Mouse (Mus musculus): ENCODE data around the gene Umad1. TPM values are rescaled to one million over a fixed set of nuclear protein-coding genes. Genes with fewer than 3 reads are reported as not detected.

Gene Umad1
- total and polyA plus RNA-seq, 3 experiments: 6.1 to 18.1 (median 7.0) TPM

DNA sequence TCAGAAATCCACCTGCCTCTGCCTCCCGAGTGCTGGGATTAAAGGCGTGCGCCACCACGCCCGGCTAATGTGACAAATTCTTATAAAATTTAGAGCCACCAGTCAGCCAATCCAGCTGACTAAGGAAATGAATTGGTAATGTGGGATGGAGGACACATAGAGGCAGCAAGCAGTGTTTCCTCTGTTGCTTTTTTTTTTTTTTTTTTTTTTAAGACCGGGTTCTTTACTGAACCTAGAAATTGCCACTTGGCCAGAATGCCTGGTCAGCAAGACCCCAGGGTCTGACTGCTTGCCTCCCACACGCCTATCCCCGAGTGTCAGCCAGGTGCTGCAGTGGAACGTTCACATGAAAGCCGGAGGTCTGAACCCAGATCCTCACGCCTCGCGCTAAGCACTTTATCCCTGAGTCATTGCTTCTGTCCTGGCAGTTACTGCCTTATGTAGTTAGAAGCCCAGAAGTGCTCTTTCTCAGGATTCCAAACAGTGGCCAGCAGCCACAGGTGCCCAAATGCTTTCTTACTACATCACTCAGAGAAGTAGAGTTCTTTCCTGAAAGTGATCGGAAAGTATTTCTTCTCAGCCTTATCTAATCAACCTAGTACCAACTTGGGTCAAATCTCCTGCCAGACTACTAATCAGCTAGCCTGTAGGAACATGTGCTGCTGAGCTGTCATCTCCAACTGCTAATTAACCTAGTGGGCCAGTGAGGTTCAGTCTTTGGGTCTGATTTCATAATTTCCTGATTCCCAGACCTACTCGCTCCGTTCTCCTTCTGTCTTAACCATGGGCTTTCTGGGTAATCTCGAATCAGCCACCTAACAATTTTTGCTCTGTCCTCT lies 225.6 kb downstream of the Umad1 start:
- DNase-seq (ENCODE audit: low spot score): no peak

DNA sequence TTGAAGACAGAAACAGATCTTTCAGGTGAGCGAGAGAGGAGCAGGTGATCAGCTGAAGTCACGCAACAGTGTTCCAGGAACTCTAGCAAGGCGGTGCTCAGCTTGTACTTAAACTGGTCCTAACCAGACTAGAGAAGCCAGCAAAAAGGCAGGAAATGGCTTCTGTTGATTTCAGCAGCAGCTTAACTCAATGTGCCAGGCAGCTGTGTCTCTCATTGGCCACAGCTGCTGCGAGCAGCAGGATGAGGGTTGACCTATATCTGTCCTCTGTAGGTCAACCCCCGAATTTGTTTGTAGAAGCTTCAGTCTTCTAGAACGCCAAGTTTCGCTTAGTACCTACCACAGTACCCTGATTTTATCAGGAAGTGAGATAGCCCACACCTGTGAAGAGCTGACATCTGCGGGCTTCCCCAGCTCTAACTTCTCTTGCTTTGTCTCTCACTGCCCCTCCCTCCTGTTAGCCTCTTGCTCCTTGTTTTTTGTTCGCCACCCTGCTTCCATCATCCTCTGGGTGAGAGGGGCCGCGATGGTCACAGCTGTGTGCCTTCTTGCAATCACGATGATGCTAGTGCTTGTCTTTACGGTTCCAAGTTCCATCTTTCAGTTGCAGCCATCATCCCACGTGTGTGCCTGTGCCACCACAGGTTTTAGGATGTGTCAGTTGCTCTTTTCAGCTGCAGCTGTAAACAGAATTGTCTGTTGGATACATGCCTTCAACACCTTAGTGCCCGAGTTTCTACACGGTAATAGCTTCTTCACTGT lies 226.5 kb downstream of the Umad1 start:
- ATAC-seq (ENCODE audit: extremely low read depth, insufficient number of reproducible peaks, low FRiP score, poor library complexity, severe bottlenecking): no peak
- Histone ChIP-seq H3K9me3 (replicated peaks) (no peaks in the 10 kb centered on the region), H3K36me3 (replicated peaks) (peaks cover 7% of the 10 kb centered on the region), H3K4me1 (ENCODE audit: insufficient read depth, low read depth, low read length) (peaks cover 68% of the 10 kb centered on the region), H3K4me3 (ENCODE audit: low read depth, low read length) (peak overlapping the region; percentile 68; the same call in 1 of the 2 replicates), H3K27me3 (ENCODE audit: insufficient read depth, low read length) (no peaks in the 10 kb centered on the region)
- TF ChIP-seq CTCF (IDR thresholded peaks at IDR 0.05; ENCODE audit: low read depth, low read length) (no peak), POLR2AphosphoS5 (IDR thresholded peaks at IDR 0.05; ENCODE audit: insufficient replicate concordance, low read depth, low read length) (no peak), TAL1 (conservative IDR thresholded peaks at IDR 0.05; ENCODE audit: low read depth, low read length) (no peak), GATA1 (IDR thresholded peaks at IDR 0.05; ENCODE audit: borderline replicate concordance, low read length) (no peak), GATA2 (IDR thresholded peaks at IDR 0.05; ENCODE audit: borderline replicate concordance, low read depth, low read length) (no peak)
- DNase-seq (ENCODE audit: low spot score): no peak

More for the DNA sequence above, 225.6 kb downstream of the Umad1 start:
- no peaks in the 10 kb centered on the region for H3K27me3 ChIP-seq (ENCODE audit: insufficient read depth, low read length)
- ATAC-seq (ENCODE audit: extremely low read depth, insufficient number of reproducible peaks, low FRiP score, poor library complexity, severe bottlenecking): peak; percentile 4; the same call in 1 of the 2 replicates
- H3K4me3 ChIP-seq (ENCODE audit: low read depth, low read length): peak overlapping the region; percentile 33; the same call in 1 of the 2 replicates
- peaks cover 7% of the 10 kb centered on the region for H3K36me3 ChIP-seq (replicated peaks)
- peaks cover 65% of the 10 kb centered on the region for H3K4me1 ChIP-seq (ENCODE audit: insufficient read depth, low read depth, low read length)
- no peaks in the 10 kb centered on the region for H3K9me3 ChIP-seq (replicated peaks)
- TF ChIP-seq GATA2 (IDR thresholded peaks at IDR 0.05; ENCODE audit: borderline replicate concordance, low read depth, low read length): no peak
- 0 out of 2 replicates have a peak, but pooled peaks have one; percentile 18 for TF ChIP-seq TAL1 (conservative IDR thresholded peaks at IDR 0.05; ENCODE audit: low read depth, low read length)

DNA sequence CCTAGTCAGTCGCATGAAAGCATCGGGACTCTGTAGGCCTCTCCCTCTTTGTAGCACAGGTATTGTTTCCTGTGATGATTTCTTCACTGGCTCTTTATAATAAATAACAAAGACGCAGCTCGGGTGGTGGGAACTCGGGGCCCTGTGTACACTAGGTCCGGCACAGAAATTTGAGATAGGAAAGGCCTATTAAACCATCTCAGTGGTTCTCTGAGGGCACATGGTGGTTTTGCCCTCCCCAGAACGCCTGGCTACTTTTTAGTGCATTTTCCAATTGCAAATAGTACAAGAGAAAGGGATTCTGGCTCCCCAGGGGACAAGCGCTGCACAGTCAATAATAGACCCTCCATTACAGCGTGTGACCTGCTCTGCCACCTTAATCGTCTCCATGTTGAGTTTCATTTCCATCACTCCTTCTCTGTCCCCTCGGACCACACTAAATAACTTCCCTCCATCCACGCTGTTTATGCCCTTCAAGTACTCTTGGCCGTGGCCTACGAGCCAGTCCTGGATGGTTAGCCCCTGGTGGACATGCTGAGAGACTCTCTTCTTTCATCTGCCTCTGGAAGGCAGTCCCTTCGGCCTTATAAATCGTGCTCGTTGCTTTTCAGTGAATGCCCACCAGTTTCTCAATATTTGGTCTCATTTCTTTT lies 227.4 kb downstream of the Umad1 start:
- Histone ChIP-seq H3K36me3 (replicated peaks) (peaks cover 7% of the 10 kb centered on the region), H3K9me3 (replicated peaks) (no peaks in the 10 kb centered on the region), H3K27me3 (ENCODE audit: insufficient read depth, low read length) (no peaks in the 10 kb centered on the region), H3K4me1 (ENCODE audit: insufficient read depth, low read depth, low read length) (peaks cover 66% of the 10 kb centered on the region), H3K4me3 (ENCODE audit: low read depth, low read length) (peak overlapping the region; percentile 68)
- no peak for ATAC-seq (ENCODE audit: extremely low read depth, insufficient number of reproducible peaks, low FRiP score, poor library complexity, severe bottlenecking)
- no peak for DNase-seq (ENCODE audit: low spot score)
- no peak for TF ChIP-seq GATA2 (IDR thresholded peaks at IDR 0.05; ENCODE audit: borderline replicate concordance, low read depth, low read length)
- no peak for TF ChIP-seq TAL1 (conservative IDR thresholded peaks at IDR 0.05; ENCODE audit: low read depth, low read length)
- TF ChIP-seq GATA1 (IDR thresholded peaks at IDR 0.05; ENCODE audit: borderline replicate concordance, low read length): no peak
- no peak for TF ChIP-seq CTCF (IDR thresholded peaks at IDR 0.05; ENCODE audit: low read depth, low read length)
- TF ChIP-seq POLR2AphosphoS5 (IDR thresholded peaks at IDR 0.05; ENCODE audit: insufficient replicate concordance, low read depth, low read length): no peak

DNA sequence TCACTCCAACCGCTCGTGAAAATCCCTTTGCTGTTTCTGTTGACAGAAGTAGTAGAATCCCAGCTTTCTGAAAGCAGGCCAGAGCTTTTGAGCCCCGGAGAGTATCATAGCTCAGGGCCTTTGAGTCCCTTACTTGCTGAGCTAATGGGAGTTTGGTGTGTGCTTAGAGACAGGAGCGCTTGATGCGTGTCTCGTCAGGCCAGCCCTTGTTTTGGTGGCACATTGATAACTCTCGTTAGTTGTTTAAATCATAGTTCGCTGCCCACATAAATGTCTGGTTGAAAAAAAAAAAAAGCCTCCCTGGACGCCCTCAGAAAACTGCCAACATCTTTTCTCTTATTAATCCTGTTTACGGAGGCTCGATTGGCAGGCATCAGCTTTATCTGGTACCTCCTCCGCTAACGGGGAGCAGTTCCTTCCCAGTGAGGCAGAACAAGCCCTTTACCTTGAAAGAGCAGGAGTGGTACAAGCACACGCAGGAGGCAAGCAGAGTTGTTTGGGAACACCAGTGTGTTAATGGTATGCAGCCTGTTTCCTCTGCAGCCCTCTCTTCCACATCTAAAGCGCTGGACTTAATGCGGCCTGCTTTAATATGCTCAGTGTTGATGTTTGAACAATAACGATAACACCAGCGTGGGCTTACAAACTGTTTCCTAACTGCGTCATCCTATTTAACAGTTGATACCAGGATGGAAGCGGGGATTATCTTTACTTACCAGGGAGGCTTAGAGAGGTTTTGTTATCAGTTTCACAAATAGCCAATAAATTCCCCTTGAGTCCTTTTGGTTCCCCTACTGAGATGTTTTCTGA lies 228.2 kb downstream of the Umad1 start:
- TF ChIP-seq TAL1 (conservative IDR thresholded peaks at IDR 0.05; ENCODE audit: low read depth, low read length) (peak; percentile 95), GATA1 (IDR thresholded peaks at IDR 0.05; ENCODE audit: borderline replicate concordance, low read length) (no peak), CTCF (IDR thresholded peaks at IDR 0.05; ENCODE audit: low read depth, low read length) (no peak), POLR2AphosphoS5 (IDR thresholded peaks at IDR 0.05; ENCODE audit: insufficient replicate concordance, low read depth, low read length) (peak; percentile 71; the same call in 1 of the 2 replicates), GATA2 (IDR thresholded peaks at IDR 0.05; ENCODE audit: borderline replicate concordance, low read depth, low read length) (peak; percentile 90)
- DNase-seq (ENCODE audit: low spot score) (peak; percentile 59), ATAC-seq (ENCODE audit: extremely low read depth, insufficient number of reproducible peaks, low FRiP score, poor library complexity, severe bottlenecking) (peak; percentile 73)
- Histone ChIP-seq H3K4me3 (ENCODE audit: low read depth, low read length) (peak overlapping the region; percentile 68), H3K9me3 (replicated peaks) (no peaks in the 10 kb centered on the region), H3K4me1 (ENCODE audit: insufficient read depth, low read depth, low read length) (peaks cover 67% of the 10 kb centered on the region), H3K27me3 (ENCODE audit: insufficient read depth, low read length) (no peaks in the 10 kb centered on the region), H3K36me3 (replicated peaks) (peaks cover 6% of the 10 kb centered on the region)

DNA sequence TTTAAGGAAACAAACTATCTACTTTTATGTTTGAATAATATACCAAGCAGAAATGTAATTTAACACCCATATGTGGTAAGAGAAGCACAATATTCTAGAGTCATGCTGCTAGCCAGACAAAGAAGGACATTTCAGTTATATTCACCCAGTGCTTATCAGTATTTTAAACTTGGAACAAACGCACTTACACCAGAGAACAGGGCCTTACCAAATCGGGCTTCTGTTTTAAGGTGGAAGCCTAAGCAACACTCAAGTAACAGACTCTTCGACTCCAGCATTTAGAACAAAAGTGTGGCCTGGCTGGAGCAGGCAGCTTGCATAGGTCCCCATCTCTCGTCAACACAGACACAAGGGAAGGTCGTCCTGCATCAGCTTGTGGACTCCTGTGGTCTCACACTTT lies 229.2 kb downstream of the Umad1 start:
- no peak for DNase-seq (ENCODE audit: low spot score)
- H3K4me1 ChIP-seq (ENCODE audit: insufficient read depth, low read depth, low read length): peaks cover 71% of the 10 kb centered on the region

More for the DNA sequence above, 229.2 kb downstream of the Umad1 start:
- TF ChIP-seq GATA2 (IDR thresholded peaks at IDR 0.05; ENCODE audit: borderline replicate concordance, low read depth, low read length): no peak
- no peak for TF ChIP-seq GATA1 (IDR thresholded peaks at IDR 0.05; ENCODE audit: borderline replicate concordance, low read length)
- no peak for TF ChIP-seq CTCF (IDR thresholded peaks at IDR 0.05; ENCODE audit: low read depth, low read length)
- TF ChIP-seq TAL1 (conservative IDR thresholded peaks at IDR 0.05; ENCODE audit: low read depth, low read length): no peak
- no peak for TF ChIP-seq POLR2AphosphoS5 (IDR thresholded peaks at IDR 0.05; ENCODE audit: insufficient replicate concordance, low read depth, low read length)
- ATAC-seq (ENCODE audit: extremely low read depth, insufficient number of reproducible peaks, low FRiP score, poor library complexity, severe bottlenecking): no peak
- Histone ChIP-seq H3K9me3 (replicated peaks) (no peaks in the 10 kb centered on the region), H3K36me3 (replicated peaks) (peaks cover 5% of the 10 kb centered on the region), H3K4me3 (ENCODE audit: low read depth, low read length) (peak overlapping the region; percentile 54; the same call in 1 of the 2 replicates), H3K27me3 (ENCODE audit: insufficient read depth, low read length) (no peaks in the 10 kb centered on the region)

Data from G1E (cell line).